Mouse (Mus musculus) cerebellum, adult 2 months (tissue): ENCODE results near the gene Morn2. TPM values are rescaled to one million over a fixed set of nuclear protein-coding genes. Genes with fewer than 3 reads are reported as not detected.
"Not testable (repeated sequence)": the region's sequence is repeated elsewhere in the genome, so short reads cannot be mapped to it uniquely, and the experiment has no call there.

Experiments used
- DNase-seq, 2 experiments: peaks; one replicate each; pipeline ENCODE4 v3.0.0; 2021
- H3K27ac ChIP-seq: fragments of 200-500 bp; 2 replicates; pipeline ENCODE4 v1.5.1; 2012; ENCODE audit warnings: low read length, control low read depth, inconsistent platforms; ENCODE audit not compliant: insufficient read depth
- H3K27me3 ChIP-seq: fragments of 200-500 bp; 2 replicates; pipeline ENCODE4 v1.6.1; 2012; ENCODE audit warnings: inconsistent platforms, mild to moderate bottlenecking, low read length, moderate library complexity; ENCODE audit not compliant: control insufficient read depth, insufficient read depth
- H3K4me1 ChIP-seq: fragments of 200-500 bp; 2 replicates; pipeline ENCODE4 v1.6.1; 2011; ENCODE audit warnings: low read length; ENCODE audit not compliant: control insufficient read depth, insufficient read depth
- H3K4me3 ChIP-seq: fragments of 200-500 bp; replicated peaks from 2 replicates; pipeline ENCODE3; 2011; ENCODE audit warnings: mild to moderate bottlenecking, low read depth, low read length, control low read depth; ENCODE audit not compliant: insufficient read depth
- CTCF ChIP-seq: fragments of 200-500 bp; IDR thresholded peaks from 2 replicates; pipeline ENCODE4 v1.5.1; 2011; ENCODE audit warnings: low read depth, mild to moderate bottlenecking, control low read depth, low read length, moderate library complexity, borderline replicate concordance; ENCODE audit not compliant: insufficient read depth
- POLR2A ChIP-seq: fragments of 200-500 bp; IDR thresholded peaks from 2 replicates; pipeline ENCODE4 v1.6.1; 2011; ENCODE audit warnings: low read length, control low read depth, borderline replicate concordance; ENCODE audit not compliant: insufficient read depth
- WGBS: fragments of 180-500 bp; shearing (Covaris S2); methylation state at CpG from one replicate; pipeline ENCODE4 v1.1.7; 2018; 5-methylcytosine and 5-hydroxymethylcytosine counted together
- polyA plus RNA-seq: library from polyadenylated mRNA; depleted of rRNA; stranded (reverse); fragments of >200 nt; gene quantifications from 2 replicates; pipeline ENCODE4 v1.2.3, GENCODE M21; 2012; rRNA removed

Gene Morn2
- polyA plus RNA-seq = 30.1 and 34.1 TPM in 2 replicates

DNA sequence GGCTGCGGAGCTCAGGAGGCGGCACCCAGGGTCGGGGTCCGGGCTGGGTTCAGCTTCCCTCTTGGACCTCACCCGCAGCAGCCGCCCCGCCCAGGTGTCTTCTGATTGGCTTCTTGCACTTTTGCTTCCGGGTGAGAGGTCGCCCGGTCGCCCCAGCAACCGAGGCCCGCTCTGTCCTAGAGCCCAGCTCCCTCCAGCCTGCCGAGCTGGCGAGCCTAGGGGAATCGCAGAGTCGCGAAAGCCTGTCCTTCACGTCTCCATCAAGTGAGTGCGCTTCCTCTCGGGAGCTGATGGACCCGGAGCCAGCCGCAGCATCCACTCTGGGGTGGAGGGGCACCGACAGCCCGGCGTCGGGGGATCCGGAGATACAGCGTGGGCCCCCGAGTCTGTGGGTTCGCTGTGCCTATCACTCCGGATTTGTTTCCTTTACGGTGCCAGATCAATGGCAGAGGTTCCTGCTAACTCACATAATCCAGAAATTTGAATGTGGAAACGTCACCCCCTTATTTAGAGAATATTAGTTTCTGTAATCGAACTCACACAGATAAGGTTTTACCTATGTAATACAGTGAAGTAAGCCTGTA lies at the start of gene Morn2, which contains the start of gene Dhx57:
TSS of gene Morn2 (plus strand) at position 130 of the 584 bp plus-strand sequence.
TSS of gene Dhx57 (minus strand) at position 403 of the 584 bp plus-strand sequence.
- Histone ChIP-seq H3K27me3 (no peaks in the 10 kb centered on the region), H3K4me3 (peak within 1 kb of the TSS; percentile 79), H3K4me1 (no peaks in the 10 kb centered on the region; the same call in 1 of the 2 replicates), H3K27ac (peak within 1 kb of the TSS; percentile 44)
- TF ChIP-seq CTCF = no peak
- peak; percentile 55; the same call in 1 of the 2 replicates for TF ChIP-seq POLR2A
- peak; percentile 97 to 98 for DNase-seq
- under 1% methylated on average over 35 of the region's 35 CpGs for WGBS

DNA sequence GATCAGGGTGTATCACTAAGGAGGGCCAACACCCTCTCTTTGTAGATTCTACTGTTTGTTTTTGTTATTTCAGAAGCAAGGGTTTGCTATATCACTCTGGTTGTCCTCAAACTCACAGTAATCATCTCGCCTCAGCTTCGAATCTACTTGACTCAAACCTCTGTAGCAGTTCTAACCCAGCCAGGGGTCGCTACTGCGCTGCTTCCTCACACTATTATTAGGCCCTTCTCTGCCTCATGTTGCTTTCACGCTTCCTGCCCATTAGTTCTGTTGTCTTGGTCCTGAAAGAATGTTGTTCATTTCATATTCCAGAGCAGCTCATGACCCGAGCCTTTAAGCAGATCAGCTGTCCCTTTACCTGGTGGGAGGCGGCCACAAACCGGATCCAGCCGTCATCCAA lies 48.4 kb upstream of the Morn2 start:
- no peak for DNase-seq
- WGBS = 82% methylated on average over 9 of the region's 9 CpGs
- no peak overlapping the region for H3K27ac ChIP-seq
- TF ChIP-seq POLR2A = no peak
- no peak for TF ChIP-seq CTCF
- H3K27me3 ChIP-seq = no peaks in the 10 kb centered on the region
- no peaks in the 10 kb centered on the region for H3K4me1 ChIP-seq
- H3K4me3 ChIP-seq = no peak overlapping the region

DNA sequence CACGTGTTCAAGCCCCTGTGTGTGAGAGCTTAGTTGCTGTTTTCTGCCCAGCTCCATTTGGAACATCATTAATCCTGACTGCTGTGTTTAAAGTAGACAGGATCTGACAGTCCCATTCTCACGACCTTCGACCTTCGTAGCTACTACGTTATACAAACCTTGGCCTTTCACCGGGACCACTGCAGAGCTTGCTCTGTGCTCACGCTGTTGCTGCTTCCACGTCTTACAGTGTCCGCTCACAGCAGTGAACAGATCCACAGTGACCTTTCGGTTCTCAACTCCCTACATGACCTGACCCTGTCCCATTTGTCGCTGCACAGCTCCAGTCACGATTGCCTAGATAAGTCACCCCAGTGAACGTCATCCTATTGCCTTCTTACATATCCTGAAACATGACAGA lies 46.9 kb upstream of the Morn2 start:
- DNase-seq = no peak
- H3K27me3 ChIP-seq = no peaks in the 10 kb centered on the region
- 67% methylated on average over 13 of the region's 13 CpGs for WGBS
- H3K4me1 ChIP-seq = no peaks in the 10 kb centered on the region
- no peak overlapping the region for H3K27ac ChIP-seq
- H3K4me3 ChIP-seq = no peak overlapping the region
- TF ChIP-seq POLR2A = no peak
- no peak for TF ChIP-seq CTCF

DNA sequence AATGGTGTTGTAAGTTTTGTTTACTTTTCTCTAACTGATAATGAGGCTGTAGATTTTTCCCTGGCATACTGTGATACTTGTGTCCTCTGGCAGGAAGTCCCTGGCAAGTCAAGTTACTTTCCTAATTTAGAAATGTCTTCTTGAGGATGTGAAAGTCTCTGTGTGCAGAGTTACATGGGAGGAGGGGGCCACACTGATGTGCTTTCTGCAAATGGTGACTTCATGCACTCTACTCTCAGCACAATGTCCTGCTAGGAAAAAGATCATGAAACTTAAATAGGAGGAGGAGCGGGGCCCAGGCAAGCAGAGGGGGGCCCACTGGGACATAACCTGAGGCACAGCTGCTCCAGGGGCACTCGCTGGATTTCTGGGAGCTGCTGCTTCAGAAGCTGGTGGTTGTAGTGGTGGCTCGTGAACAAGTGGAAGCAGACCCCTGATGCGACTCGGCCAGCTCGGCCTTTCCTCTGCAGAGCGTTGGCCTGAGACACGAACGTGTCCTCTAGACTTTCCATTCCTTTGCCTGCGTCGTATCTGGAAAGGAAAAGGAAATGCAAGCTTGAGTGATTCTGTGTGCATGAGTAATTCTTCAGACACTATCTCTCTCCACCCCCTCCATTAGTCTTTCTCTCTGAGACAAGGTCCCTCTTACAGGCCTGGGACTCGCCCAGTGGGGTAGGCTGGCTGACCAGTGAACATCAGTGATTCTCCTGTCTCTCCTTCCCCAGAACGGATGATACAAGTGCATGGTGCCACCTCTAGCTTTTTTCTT lies 37.1 kb upstream of the Morn2 start:
- Histone ChIP-seq H3K4me1 (no peaks in the 10 kb centered on the region), H3K4me3 (no peak overlapping the region), H3K27me3 (no peaks in the 10 kb centered on the region), H3K27ac (no peak overlapping the region)
- TF ChIP-seq POLR2A (no peak), CTCF (no peak)
- WGBS = 69% methylated on average over 13 of the region's 13 CpGs
- DNase-seq = no peak

DNA sequence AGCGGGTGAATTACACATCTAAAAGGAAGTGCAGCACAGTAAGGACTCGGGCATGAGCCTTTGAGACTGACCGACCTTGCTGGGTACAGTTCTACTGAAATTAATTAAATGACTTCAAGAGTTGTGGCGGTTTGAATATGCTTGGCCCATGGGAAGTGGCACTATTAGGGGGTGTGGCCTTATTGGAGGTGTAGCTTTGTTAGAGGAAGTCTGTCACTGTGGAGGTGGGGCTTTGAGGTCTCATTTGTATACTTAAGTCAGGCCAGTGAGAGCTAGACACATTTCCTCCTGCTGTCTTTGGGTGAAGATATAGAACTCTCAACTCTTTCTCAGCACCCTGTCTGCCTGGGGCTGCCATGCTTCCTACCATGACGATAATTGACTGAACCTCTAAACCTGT lies 35.6 kb upstream of the Morn2 start:
- DNase-seq = no peak
- TF ChIP-seq POLR2A (no peak), CTCF (no peak)
- Histone ChIP-seq H3K4me3 (no peak overlapping the region), H3K4me1 (no peaks in the 10 kb centered on the region), H3K27ac (no peak overlapping the region), H3K27me3 (no peaks in the 10 kb centered on the region)
- WGBS = 97% methylated on average over 5 of the region's 5 CpGs

DNA sequence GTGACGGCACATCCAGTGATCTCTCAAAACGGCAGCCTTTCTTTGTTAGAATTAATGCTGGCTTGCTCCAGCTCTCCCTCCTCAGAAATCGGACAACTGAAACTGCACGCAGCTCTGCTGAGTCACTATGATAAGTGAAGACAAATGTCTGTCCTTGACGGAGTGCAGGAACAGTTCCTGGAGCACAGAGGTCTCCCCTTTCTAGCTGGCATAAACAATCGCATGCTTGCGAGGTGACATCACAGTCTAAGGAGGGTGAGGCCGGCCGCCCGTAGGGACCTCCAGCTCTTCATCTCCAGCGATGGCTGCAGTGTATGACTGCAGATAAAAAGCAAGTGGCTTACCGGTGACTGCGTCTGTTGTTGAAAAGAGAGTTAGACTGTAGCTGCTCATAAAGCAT lies 34.8 kb upstream of the Morn2 start:
- 77% methylated on average over 13 of the region's 13 CpGs for WGBS
- Histone ChIP-seq H3K27ac (no peak overlapping the region), H3K4me3 (no peak overlapping the region), H3K27me3 (no peaks in the 10 kb centered on the region), H3K4me1 (no peaks in the 10 kb centered on the region)
- TF ChIP-seq CTCF = no peak
- no peak for TF ChIP-seq POLR2A
- no peak for DNase-seq

DNA sequence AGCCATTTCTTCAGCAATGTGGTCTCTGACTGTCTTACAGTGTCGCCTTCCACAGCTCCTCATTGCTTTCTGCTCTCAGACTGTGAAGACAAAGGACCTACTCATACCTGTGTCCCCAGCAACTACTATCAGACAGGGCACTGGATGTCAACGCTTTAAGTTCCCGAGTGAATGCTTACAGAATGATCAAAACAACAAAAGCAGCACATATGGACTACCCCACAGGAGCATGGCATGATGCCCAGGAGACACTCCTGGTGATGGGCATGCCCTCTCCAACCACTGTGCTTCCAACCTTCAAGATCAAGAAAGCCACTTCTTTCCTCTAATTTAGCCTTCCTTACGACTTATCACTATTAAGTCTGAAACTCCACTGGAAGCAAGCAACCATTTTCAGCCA lies 22.9 kb upstream of the Morn2 start:
- H3K4me1 ChIP-seq = peaks cover 8% of the 10 kb centered on the region
- H3K27me3 ChIP-seq = no peaks in the 10 kb centered on the region
- TF ChIP-seq POLR2A = no peak
- no peak for TF ChIP-seq CTCF
- DNase-seq = peak; percentile 72 to 78
- 33% methylated on average over 4 of the region's 4 CpGs for WGBS
- H3K4me3 ChIP-seq = no peak overlapping the region
- no peak overlapping the region for H3K27ac ChIP-seq

DNA sequence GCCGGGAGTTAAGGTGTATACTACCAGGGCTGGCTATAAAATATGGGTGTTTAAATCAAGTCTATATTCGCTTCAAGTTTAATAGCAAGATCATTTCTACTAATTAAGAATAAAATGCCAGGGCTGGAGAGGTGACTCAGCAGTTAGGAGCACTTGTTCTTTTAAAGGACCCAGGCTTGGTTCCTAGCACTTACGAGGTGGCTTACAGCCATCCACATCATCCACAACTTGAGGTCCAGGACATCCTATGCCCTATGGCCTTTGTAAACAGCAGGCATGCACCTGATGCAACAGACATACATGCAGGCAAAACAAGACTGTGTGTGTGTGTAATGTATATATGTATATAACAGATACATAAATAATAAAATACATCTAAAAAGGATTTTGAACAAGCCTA lies 21.9 kb upstream of the Morn2 start:
- TF ChIP-seq POLR2A = no peak
- no peak for TF ChIP-seq CTCF
- H3K27me3 ChIP-seq = no peaks in the 10 kb centered on the region
- no peak overlapping the region for H3K4me3 ChIP-seq
- 98% methylated on average over 3 of the region's 3 CpGs for WGBS
- peaks cover 8% of the 10 kb centered on the region for H3K4me1 ChIP-seq
- DNase-seq = no peak
- H3K27ac ChIP-seq = no peak overlapping the region

DNA sequence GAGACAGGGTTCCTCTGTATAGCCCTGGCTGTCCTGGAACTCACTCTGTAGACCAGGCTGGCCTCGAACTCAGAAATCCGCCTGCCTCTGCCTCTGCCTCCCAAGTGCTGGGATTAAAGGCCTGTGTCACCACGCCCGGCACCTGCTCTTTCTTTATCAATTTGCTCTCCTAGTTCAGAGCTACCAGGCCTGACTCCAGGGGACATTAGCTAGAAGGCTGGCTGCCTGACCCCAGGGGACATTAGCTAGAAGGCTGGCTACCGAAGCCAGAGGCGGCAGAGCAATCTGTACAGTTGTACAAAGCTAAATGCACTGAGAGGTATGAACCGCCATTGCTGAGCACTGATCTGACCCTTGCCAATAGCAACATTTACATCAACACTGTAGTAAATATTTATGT lies 19.4 kb upstream of the Morn2 start:
- H3K27ac ChIP-seq, H3K4me3 ChIP-seq, H3K4me1 ChIP-seq, DNase-seq, H3K27me3 ChIP-seq: not testable (repeated sequence)
- WGBS = 93% methylated on average over 7 of the region's 7 CpGs
